Mouse (Mus musculus) right cerebral cortex, adult 18-20 months (tissue): ENCODE results near the gene Wdr90.
A peak's percentile ranks its signal among the peaks of the same experiment; 100 is the strongest.

Source experiments
- DNase-seq: peaks from one replicate; pipeline ENCODE4 v3.0.0; 2022; ENCODE audit warnings: mixed read lengths

Wdr90 gene

DNA sequence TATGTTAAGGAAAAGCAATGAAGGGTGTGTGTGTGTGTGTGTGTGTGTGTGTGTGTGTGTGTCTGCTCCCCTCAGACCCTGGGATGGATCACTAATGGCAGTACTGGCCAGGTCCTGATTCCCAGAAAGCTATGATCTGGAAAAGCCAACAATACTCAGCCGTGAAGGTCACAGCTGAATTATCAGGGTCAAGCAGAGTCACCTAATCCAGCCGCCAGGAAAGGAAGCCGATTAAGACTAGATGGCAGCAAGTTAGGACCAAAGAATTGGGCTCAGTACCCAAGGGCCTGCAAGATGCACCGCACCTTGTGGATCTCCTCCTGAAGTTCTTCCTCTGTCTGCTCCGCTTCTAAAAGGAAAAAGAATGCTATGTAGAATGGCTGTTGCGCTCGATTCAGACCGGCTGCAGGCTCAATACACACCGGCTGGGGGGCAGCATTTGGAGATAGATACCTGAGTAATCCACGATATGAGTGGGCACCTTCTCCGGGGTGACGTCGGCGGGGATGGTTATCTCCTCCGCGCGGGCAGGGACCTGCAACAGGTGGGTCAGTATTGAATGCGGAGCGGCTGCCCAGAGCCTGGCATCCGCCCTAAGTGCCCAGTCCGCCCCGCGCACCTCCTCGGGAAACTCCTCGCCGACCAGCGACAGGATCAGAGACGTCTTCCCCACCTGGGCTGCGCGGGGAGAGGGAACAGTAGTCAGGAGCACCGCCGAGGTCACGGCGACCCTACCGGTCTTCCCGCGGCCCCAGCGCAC lies 17.5 kb downstream of the Wdr90 start:
- no peak for DNase-seq

GRCm38 (mm10) chr17:25843122-25843521 lies 18.2 kb downstream of the Wdr90 start:
- DNase-seq = no peak

- no peak for DNase-seq
Observed at GRCm38 (mm10) chr17:25842509-25842908, 18.8 kb downstream of the Wdr90 start.

DNA sequence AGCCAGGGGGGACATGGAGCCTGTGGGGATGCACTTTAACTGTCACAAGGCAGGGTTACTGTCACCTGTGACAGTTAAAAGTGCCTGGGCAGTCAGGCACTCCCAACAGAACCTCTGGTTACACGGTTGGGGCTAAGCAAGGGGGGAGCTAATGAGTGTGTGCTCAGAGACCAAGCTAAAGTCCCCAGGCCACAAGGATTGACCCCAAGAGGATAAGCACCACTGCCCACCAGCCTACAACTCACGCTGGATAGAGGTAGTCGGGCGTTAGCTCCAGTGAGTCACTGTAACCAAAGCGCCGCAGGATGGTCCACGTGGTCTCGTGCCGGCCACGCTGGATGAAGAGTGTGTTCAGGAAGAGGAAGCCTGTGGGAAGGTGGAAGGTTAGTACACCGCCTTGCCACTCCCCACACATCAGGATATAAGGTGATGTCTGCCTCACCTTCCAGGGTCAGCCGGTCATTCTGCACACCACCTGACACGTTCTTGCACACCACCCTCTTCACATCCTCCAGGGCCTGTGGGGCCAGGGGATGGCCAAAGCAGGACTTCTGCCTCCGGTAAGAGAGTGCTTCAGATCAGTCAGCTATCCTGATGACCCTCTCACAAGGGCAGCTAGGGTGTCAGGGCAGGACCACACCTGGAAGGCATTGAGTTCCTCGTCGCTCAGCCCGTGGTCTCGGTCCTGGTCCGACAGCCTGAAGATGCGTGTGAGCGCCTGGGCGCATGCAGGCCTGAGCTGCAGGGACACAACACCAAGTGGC lies 20.0 kb downstream of the Wdr90 start, which contains the start of gene Gm20683:
Gene Gm20683 (minus strand): TSS at position 647 of the 764 bp plus-strand sequence.
- no peak for DNase-seq

DNA sequence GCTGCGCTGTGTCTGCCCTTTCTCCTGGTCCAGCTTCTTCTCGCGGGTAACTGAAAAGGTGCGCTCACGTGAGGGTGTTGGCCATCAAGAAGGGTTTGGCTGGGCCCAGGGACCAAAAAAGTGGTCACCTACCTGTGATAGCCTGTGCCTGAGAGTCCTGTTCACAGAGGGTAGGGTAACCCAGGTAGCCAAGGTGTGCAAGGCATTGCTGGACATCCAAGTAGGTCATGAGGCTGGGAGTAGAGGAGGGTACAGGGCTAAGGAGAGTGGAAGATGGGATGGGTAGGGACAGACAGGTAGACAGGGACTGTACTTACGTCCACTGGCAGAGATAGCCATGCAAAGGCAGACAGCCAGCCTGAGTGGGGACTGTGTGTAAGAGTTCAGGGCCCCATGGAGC lies 20.8 kb downstream of the Wdr90 start:
- DNase-seq = no peak

- DNase-seq = no peak
Observed at GRCm38 (mm10) chr17:25839455-25840235, 21.7 kb downstream of the Wdr90 start.

DNA sequence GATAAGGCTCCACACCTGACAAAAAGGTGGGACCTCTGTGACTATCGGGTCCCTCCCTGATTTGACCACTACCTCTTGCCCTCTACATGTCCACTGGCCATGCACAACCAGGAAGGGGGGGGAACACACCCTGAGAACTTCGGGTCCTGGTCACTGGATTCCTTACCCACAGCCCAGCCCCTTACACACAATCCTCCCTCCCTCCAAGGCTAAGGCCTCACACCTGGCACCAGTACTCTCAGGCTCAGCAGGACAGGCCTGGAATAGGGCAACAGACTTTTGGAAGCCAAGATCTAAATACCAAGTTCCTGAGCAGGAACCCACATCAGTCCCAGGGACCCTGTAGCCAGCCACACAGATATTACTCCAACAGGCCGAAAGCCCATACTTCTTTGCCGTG lies 22.4 kb downstream of the Wdr90 start:
- no peak for DNase-seq

GRCm38 (mm10) chr17:25837533-25837932 lies 23.8 kb downstream of the Wdr90 start:
- no peak for DNase-seq

- DNase-seq = peak; percentile 90
Observed at GRCm38 (mm10) chr17:25837076-25837410, 24.3 kb downstream of the Wdr90 start, which contains the start of gene Rhbdl1. Gene Rhbdl1, minus strand, starts transcription at chr17:25837295.

DNA sequence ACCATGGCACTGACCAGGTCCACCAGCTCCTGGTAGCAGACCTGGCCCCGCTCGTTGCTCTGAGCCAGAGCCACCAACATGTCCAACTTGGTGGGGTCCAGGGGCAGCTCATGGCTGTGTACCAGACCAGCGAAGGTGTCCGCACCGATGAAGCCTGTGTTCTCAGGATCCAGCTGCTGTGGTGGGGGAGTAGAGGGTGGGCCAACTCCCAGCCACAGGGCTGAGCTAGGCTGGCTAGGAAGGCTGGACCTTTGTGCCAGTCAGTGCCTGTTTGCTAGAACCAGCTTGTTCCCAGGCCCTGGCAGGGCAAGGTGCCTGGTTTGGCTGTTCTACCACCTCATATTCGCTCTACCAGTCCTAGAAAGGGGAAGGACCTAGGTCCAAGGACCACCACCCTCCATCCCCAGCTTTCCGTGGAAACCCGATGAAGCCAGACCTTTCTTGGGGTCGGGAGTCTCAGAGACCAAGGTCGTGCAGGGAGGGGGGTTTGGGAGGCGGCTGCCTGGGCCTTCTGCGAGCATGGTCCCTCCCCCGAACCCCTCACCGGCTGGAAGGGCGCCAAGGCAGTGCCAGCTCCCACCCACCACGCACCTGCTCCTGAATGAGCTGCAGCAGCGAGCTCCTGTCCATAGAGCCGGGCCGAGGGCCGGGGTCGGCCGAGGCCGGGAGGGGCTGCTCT lies 24.8 kb downstream of the Wdr90 start:
- DNase-seq = no peak

DNA sequence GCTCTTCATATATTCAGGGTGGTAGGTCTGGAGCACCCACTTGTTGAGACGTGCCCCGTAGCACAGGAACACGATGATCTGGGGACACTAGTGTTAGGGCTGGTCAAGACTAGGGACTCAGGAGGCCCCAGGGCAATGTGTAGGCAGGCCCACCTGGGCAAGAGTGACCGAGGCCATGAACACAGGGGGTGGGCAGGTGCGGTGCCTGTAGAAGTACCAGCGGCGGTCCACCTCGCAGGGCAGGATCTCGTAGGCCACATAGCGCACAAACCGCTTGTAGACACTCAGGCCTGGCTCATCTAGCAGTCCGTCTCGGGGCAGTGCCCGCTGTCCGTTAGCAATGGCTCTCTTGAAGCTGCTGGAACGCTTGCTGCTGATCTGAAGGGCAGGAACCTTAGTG lies 25.5 kb downstream of the Wdr90 start:
- no peak for DNase-seq

GRCm38 (mm10) chr17:25835301-25835700 lies 26.0 kb downstream of the Wdr90 start:
- no peak for DNase-seq

DNA sequence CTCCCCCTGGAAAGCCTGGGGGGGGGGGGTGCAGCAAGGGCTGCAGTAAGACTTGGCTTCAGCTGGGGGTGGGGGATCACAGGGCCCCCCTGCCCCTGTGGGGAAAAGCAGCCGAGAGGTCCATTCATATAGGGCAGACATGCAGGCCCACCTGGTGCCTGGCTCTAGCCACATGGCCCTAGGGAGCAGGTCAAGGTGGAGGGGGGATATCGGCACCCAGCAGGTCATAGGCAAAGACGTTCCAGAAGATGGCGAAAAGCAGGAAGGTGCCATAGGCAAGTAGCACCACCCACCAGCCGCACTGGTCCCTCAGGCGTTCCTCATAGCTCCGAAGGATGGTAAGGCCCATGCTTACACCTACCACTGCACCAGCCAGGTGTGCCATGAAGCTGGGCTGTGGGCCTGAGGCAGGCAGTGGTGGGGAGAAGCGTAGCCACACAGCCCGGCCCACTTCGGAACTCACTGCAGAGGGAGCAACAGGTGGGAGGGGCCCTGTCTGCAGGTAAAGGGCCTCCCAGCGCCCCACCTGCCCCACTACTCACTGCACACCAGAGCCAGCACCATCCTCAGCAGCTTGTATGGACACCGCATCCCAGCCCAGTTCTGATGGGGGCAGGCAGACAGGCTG lies 26.6 kb downstream of the Wdr90 start:
- DNase-seq = no peak

GRCm38 (mm10) chr17:25833961-25834594 lies 27.2 kb downstream of the Wdr90 start:
- no peak for DNase-seq

GRCm38 (mm10) chr17:25833291-25833663 lies 28.0 kb downstream of the Wdr90 start, which contains the start of gene Stub1:
Gene Stub1, minus strand, starts transcription at chr17:25833404.
- DNase-seq = peak; percentile 85

DNA sequence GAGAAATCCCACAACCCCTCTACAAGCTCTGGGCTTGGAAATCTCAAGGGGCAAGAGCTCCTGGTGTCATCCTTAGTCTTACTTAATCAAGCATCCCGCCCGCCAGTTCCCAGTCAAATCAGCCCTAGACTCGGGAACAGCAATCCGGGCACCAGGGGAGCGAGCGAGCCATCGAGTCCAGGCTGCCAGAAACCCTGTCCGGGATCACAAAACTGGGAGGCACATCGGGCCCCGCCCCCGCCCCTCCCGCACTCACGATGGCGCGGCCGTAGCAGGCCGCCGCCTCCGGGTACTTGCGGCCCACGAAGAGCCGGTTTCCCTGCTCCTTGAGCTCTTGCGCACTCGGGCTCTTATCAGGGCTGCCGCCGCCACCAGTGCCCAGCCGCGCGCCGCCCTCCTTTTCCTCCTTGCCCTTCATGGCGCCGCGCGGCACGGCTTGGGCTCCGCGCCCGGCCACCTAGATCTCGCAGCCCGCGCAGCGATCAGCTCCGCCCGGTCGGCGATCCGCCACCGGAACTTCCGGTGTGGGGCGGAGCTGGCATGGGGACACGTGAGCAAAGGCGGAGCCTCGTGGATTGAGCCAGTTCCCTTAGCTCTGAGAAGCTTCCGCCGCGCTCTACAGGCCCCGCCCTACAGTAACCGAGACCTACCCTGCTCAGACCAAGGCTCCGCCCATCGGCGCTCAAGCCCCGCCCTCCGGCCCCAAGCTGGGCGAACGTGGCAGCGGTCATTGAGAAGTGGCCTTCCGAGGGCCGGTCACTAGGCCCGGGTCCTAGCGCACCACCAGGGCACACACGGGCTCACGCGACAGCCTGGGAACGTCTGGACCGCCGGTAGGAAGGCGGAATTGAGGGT lies 28.6 kb downstream of the Wdr90 start:
- peak; percentile 99 for DNase-seq

DNA sequence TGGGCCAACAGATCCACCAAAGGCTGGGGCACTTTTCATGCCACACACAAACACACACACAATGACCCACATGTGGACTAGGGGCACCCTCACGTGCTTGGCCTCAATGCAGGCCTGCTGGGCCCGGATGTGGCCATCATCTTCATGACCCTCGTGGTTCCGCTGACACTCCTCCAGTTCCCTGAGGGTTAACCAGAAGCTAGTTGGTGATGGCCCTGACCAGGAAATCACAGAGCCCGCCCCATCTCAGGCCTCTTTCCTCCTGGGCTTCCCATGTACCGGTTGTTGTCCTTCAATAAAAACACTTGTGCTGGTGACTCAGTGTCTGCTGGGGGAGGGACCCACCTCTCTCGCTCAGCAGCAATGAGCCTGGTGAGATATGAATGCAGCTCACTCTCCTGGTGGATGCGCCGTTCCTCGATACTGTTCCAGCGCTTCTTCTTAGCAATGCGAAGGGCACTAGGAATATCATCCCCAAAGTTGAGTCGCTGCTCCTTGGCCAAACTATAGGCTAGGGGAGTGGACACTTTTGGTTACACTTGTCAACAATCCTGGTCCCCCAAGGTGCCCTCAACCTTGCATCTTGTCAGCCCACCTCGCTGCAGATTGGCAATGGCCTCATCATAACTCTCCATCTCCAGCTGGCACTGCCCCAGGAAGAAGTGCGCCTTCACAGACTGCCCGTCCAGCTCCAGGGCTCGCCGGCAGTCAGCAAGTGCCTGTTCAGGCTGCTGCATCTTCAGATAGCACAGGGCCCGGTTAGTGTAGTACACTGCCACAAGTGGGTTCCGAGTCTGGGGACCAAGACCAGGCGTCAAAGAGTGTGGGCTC lies 29.6 kb downstream of the Wdr90 start:
- no peak for DNase-seq

DNA sequence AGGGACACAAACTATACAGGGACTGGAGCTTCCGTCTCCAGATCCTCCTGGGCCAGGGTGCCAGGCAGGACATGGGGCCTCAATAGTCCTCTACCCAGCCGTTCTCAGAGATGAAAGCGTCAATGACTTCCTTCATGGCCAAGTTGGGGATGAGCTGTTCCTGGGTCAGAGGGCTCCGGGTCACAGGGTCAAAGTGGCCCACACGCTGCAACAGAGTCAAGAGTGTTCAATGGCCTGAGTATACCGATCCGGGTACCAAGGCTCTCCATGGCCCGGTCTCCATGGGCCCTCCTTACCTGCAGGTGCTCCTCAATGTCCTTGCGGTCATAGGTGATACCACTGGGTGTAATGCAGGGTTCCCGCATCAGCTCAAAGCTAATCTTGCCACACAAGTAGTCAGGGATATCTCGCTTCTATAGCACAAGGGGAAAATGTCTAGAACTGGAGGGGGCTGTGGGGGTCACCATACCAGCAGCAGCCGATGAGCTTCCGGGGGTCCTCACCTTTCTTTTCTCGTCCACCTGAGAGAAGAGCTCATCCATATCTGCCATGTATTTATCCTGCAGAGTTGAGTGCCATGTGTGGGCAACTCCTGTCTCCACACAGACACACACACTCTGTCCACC lies 30.4 kb downstream of the Wdr90 start:
- DNase-seq = no peak

GRCm38 (mm10) chr17:25830200-25830753 lies 31.0 kb downstream of the Wdr90 start:
- DNase-seq = no peak
